Mouse (Mus musculus) large intestine, adult 2 months (tissue): ENCODE results near the gene Acad10. TPM values are rescaled to one million over a fixed set of nuclear protein-coding genes. Genes with fewer than 3 reads are reported as not detected.

Source experiments
- DNase-seq: peaks from one replicate; pipeline ENCODE4 v3.0.0-alpha.2; 2012; ENCODE audit warnings: low read depth, low spot score
- WGBS: fragments of 180-500 bp; shearing (Covaris S2); methylation state at CpG from one replicate; pipeline ENCODE4 v1.1.7; 2018; 5-methylcytosine and 5-hydroxymethylcytosine counted together
- polyA plus RNA-seq: library from polyadenylated mRNA; depleted of rRNA; stranded (reverse); fragments of >200 nt; gene quantifications from 2 replicates; pipeline ENCODE4 v1.2.3, GENCODE M21; 2012; rRNA removed

The Acad10 gene
- polyA plus RNA-seq, 1 experiment: 5.6 TPM

- no peak for DNase-seq
These were observed 78.4 kb downstream of the Acad10 start for GRCm38 (mm10) chr5:121581945-121582344.

GRCm38 (mm10) chr5:121576927-121577488 is 83.3 kb downstream of the Acad10 start:
- 90% methylated on average over 11 of the region's 11 CpGs for WGBS
- no peak for DNase-seq

More at GRCm38 (mm10) chr5:121581945-121582344, 78.4 kb downstream of the Acad10 start:
- 93% methylated on average over 8 of the region's 8 CpGs for WGBS

- no peak for DNase-seq
- 94% methylated on average over 11 of the region's 11 CpGs for WGBS
These were observed 84.4 kb downstream of the Acad10 start for GRCm38 (mm10) chr5:121575867-121576266.

GRCm38 (mm10) chr5:121574145-121574544 is 86.2 kb downstream of the Acad10 start:
- no peak for DNase-seq
- 89% methylated on average over 13 of the region's 13 CpGs for WGBS

Other genes with a start within 250 kb of the Acad10 start
- gene Tmem116, start 208.6 kb downstream of the Acad10 start, polyA plus RNA-seq: 6.6 and 9.1 TPM in 2 replicates
- 43.5 and 53.7 TPM in 2 replicates for gene Erp29, start 208.0 kb downstream of the Acad10 start, polyA plus RNA-seq
- gene Adam1b, start 157.1 kb downstream of the Acad10 start, polyA plus RNA-seq: not detected in 2 replicates
- 2.6 and 4.6 TPM in 2 replicates for gene Adam1a, start 115.0 kb downstream of the Acad10 start, polyA plus RNA-seq
- gene Gm42878, start 115.0 kb downstream of the Acad10 start, polyA plus RNA-seq: 0.10 and 0.27 TPM in 2 replicates
- gene Mapkapk5, start 114.6 kb downstream of the Acad10 start, polyA plus RNA-seq: 65.2 and 67.8 TPM in 2 replicates
- gene Aldh2, start 66.7 kb downstream of the Acad10 start, polyA plus RNA-seq: 215 and 293 TPM in 2 replicates
- 6.6 and 8.4 TPM in 2 replicates for gene Acad12, start 41.6 kb downstream of the Acad10 start, polyA plus RNA-seq
- 18.7 and 22.7 TPM in 2 replicates for gene Brap, start within 50 bp of the Acad10 start, polyA plus RNA-seq
- 34.7 and 60.1 TPM in 2 replicates for gene Atxn2, start 50.8 kb upstream of the Acad10 start, polyA plus RNA-seq
- 12.1 and 17.3 TPM in 2 replicates for gene Sh2b3, start 177.1 kb upstream of the Acad10 start, polyA plus RNA-seq
- gene Pheta1, start 188.5 kb upstream of the Acad10 start, polyA plus RNA-seq: 67.6 and 116 TPM in 2 replicates